Mouse (Mus musculus) CH12.LX (cell line): ENCODE data around the gene H2al1c.

Source experiments
- CHD1 ChIP-seq: IDR thresholded peaks from 2 replicates; pipeline ENCODE4 v1.6.1; 2012; ENCODE audit warnings: low read depth, low read length, improper control_type of control experiment, inconsistent platforms
- CTCF ChIP-seq, 2 experiments: IDR thresholded peaks in 1 of 2; conservative IDR thresholded peaks in 1 of 2; 2 replicates each; pipeline ENCODE4 v1.5.1; 2011 to 2012; ENCODE audit warnings: low read depth in 2 of 2, low read length in 2 of 2, improper control_type of control experiment in 1 of 2, inconsistent platforms in 1 of 2, mild to moderate bottlenecking in 1 of 2, moderate library complexity in 1 of 2
- EP300 ChIP-seq: IDR thresholded peaks from 2 replicates; pipeline ENCODE4 v1.6.1; 2011; ENCODE audit warnings: low read length, improper control_type of control experiment
- MXI1 ChIP-seq: IDR thresholded peaks from 2 replicates; pipeline ENCODE4 v1.6.1; 2011; ENCODE audit warnings: mild to moderate bottlenecking, low read depth, low read length, improper control_type of control experiment
- NELFE ChIP-seq: IDR thresholded peaks from 2 replicates; pipeline ENCODE4 v1.6.1; 2011; ENCODE audit warnings: low read depth, low read length, improper control_type of control experiment
- POLR2A ChIP-seq: IDR thresholded peaks from 2 replicates; pipeline ENCODE4 v1.6.1; 2011; ENCODE audit warnings: low read depth, mild to moderate bottlenecking, improper control_type of control experiment, low read length
- POLR2AphosphoS2 ChIP-seq: IDR thresholded peaks from 2 replicates; pipeline ENCODE4 v1.6.1; 2011; ENCODE audit warnings: low read depth, low read length, improper control_type of control experiment
- RAD21 ChIP-seq: IDR thresholded peaks from 2 replicates; pipeline ENCODE4 v1.6.1; 2011; ENCODE audit warnings: low read depth, mild to moderate bottlenecking, low read length, improper control_type of control experiment, moderate library complexity
- SIN3A ChIP-seq: IDR thresholded peaks from 2 replicates; pipeline ENCODE4 v1.6.1; 2012; ENCODE audit warnings: low read length, improper control_type of control experiment, inconsistent platforms
- TCF12 ChIP-seq: IDR thresholded peaks from 2 replicates; pipeline ENCODE4 v1.6.1; 2014; ENCODE audit warnings: low read depth, mild to moderate bottlenecking, inconsistent platforms, low read length, improper control_type of control experiment
- USF2 ChIP-seq: conservative IDR thresholded peaks from 2 replicates; pipeline ENCODE4 v1.6.1; 2011; ENCODE audit warnings: low read depth, low read length, improper control_type of control experiment
- ZKSCAN1 ChIP-seq: IDR thresholded peaks from 2 replicates; pipeline ENCODE4 v1.6.1; 2012; ENCODE audit warnings: low read depth, inconsistent platforms, low read length, improper control_type of control experiment, borderline replicate concordance

GRCm38 (mm10) chrX:11277083-11277482 is 28.4 kb upstream of the H2al1c start:
- TF ChIP-seq CTCF (conservative IDR thresholded peaks at IDR 0.05 in 1 of 2, IDR thresholded peaks at IDR 0.05 in 1 of 2; ENCODE audit: low read depth in 2 of 2, low read length in 2 of 2), result no peak
- no peak for TF ChIP-seq POLR2A
- no peak for TF ChIP-seq RAD21
- no peak for TF ChIP-seq TCF12
- no peak for TF ChIP-seq CHD1
- TF ChIP-seq NELFE, result no peak
- TF ChIP-seq USF2, result no peak
- TF ChIP-seq POLR2AphosphoS2, result no peak
- TF ChIP-seq MXI1, result no peak
- TF ChIP-seq ZKSCAN1, result no peak
- TF ChIP-seq SIN3A, result no peak
- no peak for TF ChIP-seq EP300
